Mouse (Mus musculus) embryo, embryonic 10.5 days (tissue): ENCODE data around the gene Isx.

Experiments used
- DNase-seq: peaks from one replicate; pipeline ENCODE4 v3.0.0-alpha.2; 2015; ENCODE audit warnings: low spot score

Isx gene

DNA sequence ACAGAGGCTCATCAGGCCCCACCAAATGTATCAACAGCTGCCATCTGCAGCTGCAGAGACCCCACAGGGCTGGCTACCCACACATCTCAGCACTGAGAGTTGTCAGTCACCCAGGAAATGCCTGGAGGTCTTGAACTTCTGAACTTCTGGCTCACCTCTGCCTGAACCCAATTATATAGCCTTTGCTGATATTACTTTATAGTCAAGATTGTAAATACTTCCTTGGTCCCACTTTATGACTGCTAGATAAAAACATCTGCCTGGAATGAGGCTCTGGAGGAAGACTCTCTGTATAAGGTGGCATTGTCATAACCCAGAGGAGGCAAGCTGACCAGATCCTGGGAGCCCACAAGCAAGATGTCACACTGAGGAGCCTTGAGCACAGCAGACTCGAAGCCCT lies 28.8 kb downstream of the Isx start:
- DNase-seq, result no peak

DNA sequence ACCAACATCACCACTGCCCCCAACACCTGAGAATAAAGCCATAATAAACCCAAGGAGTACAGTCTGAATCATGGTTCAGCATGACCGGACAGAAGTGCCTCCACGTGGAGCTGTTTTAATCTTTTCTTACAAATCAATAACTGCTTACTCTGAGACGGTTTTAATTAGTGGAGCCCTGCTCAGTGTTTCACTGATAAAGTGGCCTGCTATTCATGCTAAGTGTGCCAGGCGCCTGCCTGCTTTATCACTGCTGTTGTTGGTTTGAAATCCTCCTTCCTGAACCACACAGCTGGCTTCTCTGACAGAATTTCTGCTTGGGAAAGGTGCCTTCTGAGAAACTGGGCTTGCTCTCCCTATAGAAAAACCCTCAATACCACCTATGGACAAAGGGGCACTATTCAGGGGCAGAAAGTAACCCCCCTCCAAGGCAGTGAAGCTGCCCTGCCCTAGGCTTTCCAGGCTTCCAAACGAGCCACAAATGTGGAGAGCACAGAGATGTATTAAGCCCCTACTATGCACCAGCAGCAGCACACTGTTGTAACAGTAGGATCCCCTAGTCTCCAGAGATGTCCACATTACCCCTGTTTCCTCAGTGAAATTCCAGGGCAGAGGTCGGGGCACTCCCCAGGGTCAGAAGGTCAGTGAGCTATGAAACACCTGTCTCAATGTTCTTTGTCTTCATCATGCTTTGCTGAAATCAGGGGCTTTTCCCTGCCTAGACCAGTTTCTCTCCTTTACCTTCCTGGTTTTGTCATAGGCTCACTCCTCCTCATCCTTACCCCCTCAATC lies 30.3 kb downstream of the Isx start:
- no peak for DNase-seq

DNA sequence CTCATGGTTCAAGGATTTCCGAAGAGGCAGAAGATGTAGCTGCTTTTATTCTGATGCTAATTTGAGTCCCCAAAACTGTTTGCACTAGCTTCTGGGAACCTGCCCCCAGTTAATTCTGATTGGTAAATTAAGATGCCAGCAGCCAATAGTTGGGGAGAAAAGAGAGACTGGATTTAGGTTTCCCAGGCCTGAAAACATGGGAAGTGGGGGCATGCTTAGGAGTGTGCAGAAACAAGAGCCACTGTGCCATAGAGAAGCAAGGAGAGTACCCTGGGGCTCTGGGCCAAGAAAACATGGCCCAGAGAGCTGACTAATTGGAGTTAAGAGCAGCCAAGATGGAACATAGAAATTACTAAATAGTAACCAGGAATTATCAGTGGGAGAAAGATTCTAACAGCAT lies 33.4 kb downstream of the Isx start:
- peak; percentile 10 for DNase-seq

DNA sequence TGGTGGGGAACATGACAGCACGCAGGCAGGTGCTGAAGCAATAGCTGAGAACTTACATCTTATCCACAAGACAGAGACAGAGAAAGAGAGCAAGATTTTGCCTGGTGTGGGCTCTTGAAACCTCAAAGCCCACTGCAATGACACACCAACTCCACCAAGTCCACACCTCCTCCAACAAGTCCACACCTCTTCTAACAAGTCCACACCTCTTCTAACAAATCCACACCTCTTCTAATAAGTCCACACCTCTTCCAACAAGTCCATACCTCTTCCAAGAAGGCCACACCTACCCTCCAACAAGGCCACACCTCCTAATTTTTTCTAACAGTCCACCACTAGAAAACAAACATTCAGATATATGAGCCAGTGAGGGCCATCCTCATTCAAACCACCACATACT lies 37.7 kb downstream of the Isx start:
- no peak for DNase-seq

DNA sequence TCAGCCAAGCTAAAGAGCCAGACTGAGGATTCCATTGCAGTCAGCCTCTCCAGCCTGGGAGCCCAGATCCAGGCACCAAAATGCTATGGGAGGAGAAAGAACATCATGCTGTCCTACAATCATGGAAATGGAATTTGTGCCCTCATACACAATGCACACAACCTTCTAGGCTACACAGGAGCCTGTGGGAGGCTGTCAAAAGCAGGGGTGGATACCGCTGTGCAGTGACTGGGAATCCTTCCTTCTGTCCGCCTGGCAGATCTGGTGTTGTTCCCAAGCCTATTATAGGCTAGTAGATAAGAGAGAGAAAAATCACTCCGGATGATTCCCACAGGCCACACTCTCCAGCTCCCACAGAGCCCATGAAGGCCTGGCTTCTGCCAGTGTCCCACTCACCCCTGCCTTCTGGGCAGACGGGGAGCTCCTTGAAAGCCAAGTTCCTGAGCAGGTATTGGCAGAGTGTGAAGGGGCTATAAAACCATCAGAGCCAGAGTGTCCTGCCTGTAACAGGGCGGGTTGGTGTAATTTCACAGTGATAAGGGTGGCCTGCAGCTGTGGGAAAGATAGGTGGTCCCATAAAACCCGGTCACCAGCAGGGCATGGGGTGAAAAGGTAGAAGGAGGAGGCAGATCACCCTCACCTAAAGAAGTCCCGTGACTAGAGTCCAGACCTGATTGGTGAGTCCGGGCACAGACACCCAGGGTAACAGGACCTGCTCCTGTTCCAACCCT lies 47.9 kb downstream of the Isx start:
- DNase-seq, result no peak

DNA sequence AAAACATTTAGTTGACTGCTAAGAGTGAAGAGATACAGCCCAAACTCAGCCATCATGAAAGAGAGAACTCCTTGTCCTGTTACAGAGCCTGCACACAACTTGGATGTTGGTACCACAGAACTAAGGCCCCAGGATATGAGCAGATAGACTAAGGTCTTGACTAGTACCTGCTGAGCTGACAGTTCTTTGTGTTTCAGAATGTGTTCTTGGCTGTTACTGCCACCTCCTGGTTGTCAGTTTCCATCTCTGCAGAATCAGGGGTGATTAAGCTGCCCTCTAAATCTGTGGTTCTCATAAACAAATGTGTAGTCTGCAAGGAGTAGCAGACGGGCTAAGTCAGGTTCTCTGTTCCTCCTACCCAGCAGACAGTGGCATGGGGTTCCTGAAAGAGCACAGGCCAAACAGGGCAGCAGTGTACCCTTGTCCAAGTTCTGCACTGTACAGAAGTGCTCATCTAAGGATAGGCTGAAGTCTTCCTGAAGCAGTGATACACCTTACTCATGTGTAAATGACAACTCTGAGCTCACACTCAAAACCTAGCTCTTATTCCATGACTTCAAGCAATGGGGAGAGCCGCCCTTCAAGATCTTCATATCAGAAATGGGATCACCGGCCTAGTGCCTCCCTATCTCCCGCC lies 49.0 kb downstream of the Isx start:
- no peak for DNase-seq

DNA sequence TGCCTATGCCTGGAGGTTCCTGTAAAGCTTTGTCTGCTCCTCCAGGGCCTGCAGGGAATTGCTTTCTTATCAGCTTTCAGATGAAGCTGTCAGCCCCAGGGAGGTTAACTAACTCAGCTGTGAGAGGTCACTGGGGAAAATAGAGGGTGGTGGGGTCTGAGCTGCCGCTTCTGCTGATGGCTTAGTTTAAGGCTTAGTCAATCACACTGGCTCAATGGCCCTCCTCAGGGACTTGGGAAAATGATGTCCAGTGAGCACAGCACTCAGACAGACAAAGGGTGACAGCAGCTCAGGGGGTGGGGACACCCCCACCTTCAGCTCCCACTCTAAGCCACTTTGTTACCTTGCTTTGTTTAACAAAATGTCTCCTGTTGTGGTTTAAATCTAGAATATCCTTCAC lies 55.0 kb downstream of the Isx start:
- no peak for DNase-seq

DNA sequence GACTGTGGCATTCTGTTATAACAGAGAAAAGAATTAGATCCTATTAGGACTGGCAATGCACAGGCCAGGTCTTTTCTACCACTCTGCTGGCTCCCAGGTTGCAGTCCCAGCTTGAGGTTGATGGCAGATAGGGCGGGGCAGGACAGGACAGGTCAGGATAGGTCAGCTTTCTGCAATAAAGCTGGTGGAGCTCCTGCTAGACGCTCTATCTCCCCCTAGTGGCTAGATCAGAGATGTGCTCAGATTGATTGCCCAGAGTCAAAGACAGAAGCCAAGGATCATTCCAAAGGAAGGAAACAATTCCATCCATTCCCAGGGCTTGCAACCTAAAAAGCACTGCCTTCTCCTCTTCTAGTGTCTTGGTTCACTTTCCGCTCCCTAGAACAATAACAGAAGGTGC lies 57.8 kb downstream of the Isx start:
- DNase-seq, result peak; percentile 86

DNA sequence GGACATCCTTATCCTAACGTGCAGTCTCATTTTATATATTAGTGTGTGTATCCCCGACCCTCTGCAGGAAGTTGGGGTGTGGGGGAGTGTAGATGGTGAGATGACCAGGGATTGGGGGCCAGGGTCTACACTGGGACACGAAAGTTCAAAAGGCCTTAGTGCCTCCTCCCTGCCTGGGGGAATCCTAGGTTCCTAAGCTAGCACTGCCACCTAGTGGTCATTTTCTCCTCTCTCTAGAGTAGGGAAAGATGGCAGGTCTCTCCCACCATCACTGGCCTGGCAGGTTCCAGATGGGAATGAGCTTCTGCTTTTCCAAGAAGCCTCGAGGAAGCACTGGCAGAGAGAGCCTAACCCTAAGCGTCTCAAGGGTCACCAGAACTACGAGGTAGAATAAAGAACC lies 62.3 kb downstream of the Isx start:
- peak; percentile 86 for DNase-seq

DNA sequence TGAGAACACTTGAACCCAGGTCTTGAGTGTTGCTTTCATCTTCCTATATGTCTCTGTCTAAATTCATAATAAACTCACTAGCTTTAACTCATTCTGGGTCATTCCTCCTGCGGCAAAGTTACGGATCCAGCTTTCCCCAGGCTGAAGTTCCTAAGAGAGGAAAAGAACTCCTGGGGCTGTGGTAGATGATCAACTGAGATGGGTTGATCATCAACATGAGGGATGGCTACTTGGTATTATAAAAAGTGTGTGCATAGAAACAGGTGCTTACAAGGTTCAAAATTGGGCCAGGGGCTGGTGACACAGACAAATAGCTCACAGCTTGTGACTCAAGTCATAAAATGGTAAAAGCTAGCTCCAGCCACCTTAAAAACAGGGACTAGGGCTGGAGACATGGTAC lies 63.7 kb downstream of the Isx start:
- DNase-seq, result no peak

DNA sequence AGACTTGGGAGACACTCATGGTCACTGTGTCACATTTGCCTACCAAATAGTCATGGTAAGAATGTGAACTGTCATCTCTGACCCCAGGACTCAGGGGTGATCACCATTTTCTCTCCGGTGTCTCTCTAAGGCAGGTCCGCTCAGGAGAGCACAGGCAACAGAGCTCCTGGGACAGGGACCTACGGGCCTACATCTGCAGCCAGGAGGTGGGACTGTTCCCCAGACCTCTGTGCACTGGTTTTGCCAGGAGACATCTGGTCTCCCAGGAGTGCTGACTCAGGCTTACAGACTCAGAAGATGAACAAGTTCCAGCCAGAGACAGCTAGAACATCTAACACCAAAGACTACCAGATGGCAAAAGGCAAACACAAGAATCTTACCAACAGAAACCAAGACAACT lies 69.1 kb downstream of the Isx start:
- no peak for DNase-seq
